Comparison of ENCODE assay signal across 16 mouse cellular contexts in genomic region chr5:75238928-75239777, GRCm38 (mm10).
A peak's percentile ranks its signal among the peaks of the same experiment; 100 is the strongest.
DNase-seq lines count a peak whose midpoint lies in the region; ATAC-seq lines count a peak whose summit lies in the region.
"Had no signal": no experiment of that assay in that cellular context is flagged by ENCODE, and none has a peak within 500 bp of the region (broad histone marks: within the 10 kb centered on the region; RNA-seq: fewer than 3 reads in every experiment).

No protein-coding gene starts in this region.

- H3K4me3 ChIP-seq in hindbrain, embryonic 13.5 days = no peak overlapping the region
- H3K4me3 ChIP-seq in hindbrain, embryonic 12.5 days = no peak overlapping the region
- H3K4me3 ChIP-seq in lung, embryonic 16.5 days (ENCODE audit: low read length) = no peak overlapping the region
- no peak overlapping the region for H3K4me3 ChIP-seq in forebrain, embryonic 16.5 days (replicated peaks; ENCODE audit: low read length)
- H3K4me3 ChIP-seq: embryonic facial prominence, embryonic 10.5 days; heart, adult 2 months; hindbrain, embryonic 10.5 days had no signal

- H3K4me1 ChIP-seq in hindbrain, embryonic 13.5 days (replicated peaks) = peaks cover 4% of the 10 kb centered on the region; the same call in 1 of the 2 replicates
- H3K4me1 ChIP-seq in hindbrain, embryonic 12.5 days = no peaks in the 10 kb centered on the region
- H3K4me1 ChIP-seq in lung, embryonic 16.5 days (replicated peaks; ENCODE audit: control insufficient read depth, insufficient read depth, low read length) = no peaks in the 10 kb centered on the region
- 0 out of 2 replicates have a peak, but pooled peaks cover 4% of the 10 kb centered on the region for H3K4me1 ChIP-seq in forebrain, embryonic 16.5 days (replicated peaks; ENCODE audit: control insufficient read depth, insufficient read depth, low read length)
- H3K4me1 ChIP-seq: embryonic facial prominence, embryonic 10.5 days; hindbrain, embryonic 10.5 days had no signal

- 55% methylated on average over 15 of the region's 15 CpGs for WGBS in hindbrain, embryonic 13.5 days
- 72% methylated on average over 15 of the region's 15 CpGs for WGBS in hindbrain, embryonic 12.5 days
- 46% methylated on average over 15 of the region's 15 CpGs for WGBS in lung, embryonic 16.5 days
- 50% methylated on average over 15 of the region's 15 CpGs for WGBS in forebrain, embryonic 16.5 days

- no peak for ATAC-seq in hindbrain, embryonic 13.5 days (ENCODE audit: low FRiP score)
- no peak for ATAC-seq in hindbrain, embryonic 12.5 days (ENCODE audit: low FRiP score)
- ATAC-seq in lung, embryonic 16.5 days (ENCODE audit: low read depth) = peak; percentile 62
- ATAC-seq in forebrain, embryonic 16.5 days = peak; percentile 78

- peak overlapping the region; percentile 18; the same call in 1 of the 2 replicates for H3K27ac ChIP-seq in hindbrain, embryonic 13.5 days
- H3K27ac ChIP-seq in hindbrain, embryonic 12.5 days = no peak overlapping the region
- peak overlapping the region; percentile 29 for H3K27ac ChIP-seq in lung, embryonic 16.5 days (ENCODE audit: low read length)
- peak overlapping the region; percentile 18; the same call in 1 of the 2 replicates for H3K27ac ChIP-seq in forebrain, embryonic 16.5 days (ENCODE audit: low read length)
- H3K27ac ChIP-seq: embryonic facial prominence, embryonic 10.5 days; heart, adult 2 months; hindbrain, embryonic 10.5 days had no signal

- no peaks in the 10 kb centered on the region for H3K36me3 ChIP-seq in hindbrain, embryonic 13.5 days
- H3K36me3 ChIP-seq in hindbrain, embryonic 12.5 days = no peaks in the 10 kb centered on the region
- no peaks in the 10 kb centered on the region for H3K36me3 ChIP-seq in lung, embryonic 16.5 days (ENCODE audit: control insufficient read depth, insufficient read depth, low read length)
- no peaks in the 10 kb centered on the region for H3K36me3 ChIP-seq in forebrain, embryonic 16.5 days (ENCODE audit: control insufficient read depth, insufficient read depth)
- H3K36me3 ChIP-seq: embryonic facial prominence, embryonic 10.5 days; hindbrain, embryonic 10.5 days had no signal

- H3K4me2 ChIP-seq in hindbrain, embryonic 13.5 days = no peak overlapping the region
- H3K4me2 ChIP-seq in hindbrain, embryonic 12.5 days (replicated peaks) = no peak overlapping the region
- H3K4me2 ChIP-seq in lung, embryonic 16.5 days (ENCODE audit: low read depth, low read length) = no peak overlapping the region
- no peak overlapping the region for H3K4me2 ChIP-seq in forebrain, embryonic 16.5 days (ENCODE audit: low read length)
- H3K4me2 ChIP-seq: heart, embryonic 11.5 days had no signal

- H3K9ac ChIP-seq in hindbrain, embryonic 13.5 days = no peak overlapping the region
- no peak overlapping the region for H3K9ac ChIP-seq in hindbrain, embryonic 12.5 days
- H3K9ac ChIP-seq in lung, embryonic 16.5 days (ENCODE audit: low read length) = no peak overlapping the region
- no peak overlapping the region for H3K9ac ChIP-seq in forebrain, embryonic 16.5 days (replicated peaks; ENCODE audit: low read depth, low read length)

- no peaks in the 10 kb centered on the region for H3K9me3 ChIP-seq in hindbrain, embryonic 13.5 days
- H3K9me3 ChIP-seq in hindbrain, embryonic 12.5 days (replicated peaks) = no peaks in the 10 kb centered on the region
- H3K9me3 ChIP-seq in lung, embryonic 16.5 days (ENCODE audit: control insufficient read depth, low read length) = no peaks in the 10 kb centered on the region
- no peaks in the 10 kb centered on the region for H3K9me3 ChIP-seq in forebrain, embryonic 16.5 days (ENCODE audit: control insufficient read depth, low read length)
- H3K9me3 ChIP-seq: embryonic facial prominence, embryonic 10.5 days; hindbrain, embryonic 10.5 days had no signal

- DNase-seq in lung, postnatal 25 days (ENCODE audit: low spot score) = no peak
- peak; percentile 26 for DNase-seq in lung, postnatal 10 days
- no peak for DNase-seq in right cerebral cortex, postnatal 36 days (ENCODE audit: low spot score in 2 of 2)
- no peak for DNase-seq in thymus, postnatal 0 days (ENCODE audit: low spot score)
- DNase-seq: adrenal gland, adult 2 months; adrenal gland, postnatal 25 days; cerebellum, adult 2 months; gastrocnemius, postnatal 14 days; heart, adult 2 months had no signal

- H3K27me3 ChIP-seq in hindbrain, embryonic 13.5 days = no peaks in the 10 kb centered on the region
- H3K27me3 ChIP-seq in hindbrain, embryonic 12.5 days = no peaks in the 10 kb centered on the region
- no peaks in the 10 kb centered on the region for H3K27me3 ChIP-seq in lung, embryonic 16.5 days (ENCODE audit: control insufficient read depth, insufficient read depth, low read depth, low read length)
- no peaks in the 10 kb centered on the region for H3K27me3 ChIP-seq in forebrain, embryonic 16.5 days (replicated peaks; ENCODE audit: control insufficient read depth, insufficient read depth, low read length)

Comparison
In these comparisons a context has a peak if more than half of its experiments do, and no peak if none do; other contexts are left out.
1. ATAC-seq: peak in lung, embryonic 16.5 days (single experiment) and forebrain, embryonic 16.5 days (single experiment); none in hindbrain, embryonic 13.5 days (single experiment) and hindbrain, embryonic 12.5 days (single experiment).